Mouse (Mus musculus) central nervous system, embryonic 11.5 days (tissue): ENCODE data around the gene Pafah1b1. TPM values are rescaled to one million over a fixed set of nuclear protein-coding genes. Genes with fewer than 3 reads are reported as not detected.

Experiments
- polyA plus RNA-seq: library from polyadenylated mRNA; depleted of rRNA; stranded (reverse); fragments of >200 nt; gene quantifications from 2 replicates; pipeline ENCODE4 v1.2.3, GENCODE M21; 2012; rRNA removed

Pafah1b1 gene
- polyA plus RNA-seq = 64.5 and 88.4 TPM in 2 replicates

GRCm38 (mm10) chr11:74724235-74724791, at the start of gene Pafah1b1:
TSS of gene Pafah1b1 (minus strand) at chr11:74724670.

GRCm38 (mm10) chr11:74770595-74771207, 46.2 kb upstream of the Pafah1b1 start, which contains the start of gene Mettl16:
TSS of gene Mettl16 (plus strand) at chr11:74770830.

GRCm38 (mm10) chr11:74649095-74649646, 75.3 kb downstream of the Pafah1b1 start, which contains the start of gene Cluh:
TSS of gene Cluh (plus strand) at chr11:74649495.

Other genes with a start within 250 kb of the Pafah1b1 start
- gene Rap1gap2, start 113.8 kb downstream of the Pafah1b1 start, polyA plus RNA-seq = 5.2 and 5.9 TPM in 2 replicates
- 2.7 and 2.9 TPM in 2 replicates for gene Ccdc92b, start 105.1 kb downstream of the Pafah1b1 start, polyA plus RNA-seq
- 25.6 and 30.1 TPM in 2 replicates for gene Cluh, start 75.2 kb downstream of the Pafah1b1 start, polyA plus RNA-seq
- 25.0 and 49.2 TPM in 2 replicates for gene Mettl16, start 46.2 kb upstream of the Pafah1b1 start, polyA plus RNA-seq
- 15.4 and 17.5 TPM in 2 replicates for gene Mnt, start 106.2 kb upstream of the Pafah1b1 start, polyA plus RNA-seq
- gene Sgsm2, start 172.4 kb upstream of the Pafah1b1 start, polyA plus RNA-seq = 18.5 and 18.8 TPM in 2 replicates
- 38.5 and 45.0 TPM in 2 replicates for gene Tsr1, start 173.4 kb upstream of the Pafah1b1 start, polyA plus RNA-seq
- 32.3 and 36.0 TPM in 2 replicates for gene Smg6, start 201.2 kb upstream of the Pafah1b1 start, polyA plus RNA-seq
- 16.3 and 22.2 TPM in 2 replicates for gene Srr, start 201.3 kb upstream of the Pafah1b1 start, polyA plus RNA-seq